Mouse (Mus musculus) CH12.LX (cell line): ENCODE results near the gene BC049715.

ENCODE experiments used
- CTCF ChIP-seq, 2 experiments: IDR thresholded peaks in 1 of 2; conservative IDR thresholded peaks in 1 of 2; 2 replicates each; pipeline ENCODE4 v1.5.1; 2011 to 2012; ENCODE audit warnings: low read depth in 2 of 2, low read length in 2 of 2, improper control_type of control experiment in 1 of 2, inconsistent platforms in 1 of 2, mild to moderate bottlenecking in 1 of 2, moderate library complexity in 1 of 2
- EP300 ChIP-seq: IDR thresholded peaks from 2 replicates; pipeline ENCODE4 v1.6.1; 2011; ENCODE audit warnings: low read length, improper control_type of control experiment
- HCFC1 ChIP-seq: IDR thresholded peaks from 2 replicates; pipeline ENCODE4 v1.6.1; 2012; ENCODE audit warnings: low read depth, mild to moderate bottlenecking, inconsistent platforms, low read length, improper control_type of control experiment
- IRF4 ChIP-seq: IDR thresholded peaks from 2 replicates; pipeline ENCODE4 v1.6.1; 2014; ENCODE audit warnings: low read depth, mild to moderate bottlenecking, inconsistent platforms, low read length, improper control_type of control experiment
- MAX ChIP-seq: IDR thresholded peaks from 2 replicates; pipeline ENCODE4 v1.6.1; 2011; ENCODE audit warnings: low read length, improper control_type of control experiment
- MYC ChIP-seq: IDR thresholded peaks from 2 replicates; pipeline ENCODE4 v1.6.1; 2011; ENCODE audit warnings: low read depth, mild to moderate bottlenecking, improper control_type of control experiment, low read length
- NRF1 ChIP-seq: IDR thresholded peaks from 2 replicates; pipeline ENCODE4 v1.6.1; 2014; ENCODE audit warnings: low read depth, mild to moderate bottlenecking, inconsistent platforms, low read length, improper control_type of control experiment, moderate library complexity
- POLR2A ChIP-seq: IDR thresholded peaks from 2 replicates; pipeline ENCODE4 v1.6.1; 2011; ENCODE audit warnings: low read depth, mild to moderate bottlenecking, improper control_type of control experiment, low read length
- POLR2AphosphoS2 ChIP-seq: IDR thresholded peaks from 2 replicates; pipeline ENCODE4 v1.6.1; 2011; ENCODE audit warnings: low read depth, low read length, improper control_type of control experiment
- RAD21 ChIP-seq: IDR thresholded peaks from 2 replicates; pipeline ENCODE4 v1.6.1; 2011; ENCODE audit warnings: low read depth, mild to moderate bottlenecking, low read length, improper control_type of control experiment, moderate library complexity
- RCOR1 ChIP-seq: conservative IDR thresholded peaks from 2 replicates; pipeline ENCODE4 v1.6.1; 2012; ENCODE audit warnings: low read depth, mild to moderate bottlenecking, inconsistent platforms, low read length, improper control_type of control experiment
- SMC3 ChIP-seq: IDR thresholded peaks from 2 replicates; pipeline ENCODE4 v1.6.1; 2011; ENCODE audit warnings: low read depth, low read length, improper control_type of control experiment
- TCF12 ChIP-seq: IDR thresholded peaks from 2 replicates; pipeline ENCODE4 v1.6.1; 2014; ENCODE audit warnings: low read depth, mild to moderate bottlenecking, inconsistent platforms, low read length, improper control_type of control experiment
- USF1 ChIP-seq: IDR thresholded peaks from 2 replicates; pipeline ENCODE4 v1.6.1; 2014; ENCODE audit warnings: low read depth, mild to moderate bottlenecking, inconsistent platforms, low read length, improper control_type of control experiment

GRCm38 (mm10) chr6:136805409-136805775 is 22.0 kb upstream of the BC049715 start:
- TF ChIP-seq NRF1 (no peak), IRF4 (no peak), TCF12 (no peak), HCFC1 (no peak), POLR2A (no peak), MAX (no peak), CTCF (conservative IDR thresholded peaks at IDR 0.05 in 1 of 2, IDR thresholded peaks at IDR 0.05 in 1 of 2; ENCODE audit: low read depth in 2 of 2, low read length in 2 of 2) (no peak), RAD21 (no peak), EP300 (no peak), USF1 (no peak), POLR2AphosphoS2 (no peak), MYC (no peak), RCOR1 (no peak), SMC3 (no peak)
